Mouse (Mus musculus): ENCODE results near the gene Syngr1. TPM values are rescaled to one million over a fixed set of nuclear protein-coding genes. Genes with fewer than 3 reads are reported as not detected.

Syngr1 gene
- polyA plus RNA-seq, 1 experiment from 2014 or later = 64.6 TPM

- Histone ChIP-seq H3K9ac (replicated peaks) (no peak overlapping the region), H3K9me3 (replicated peaks) (no peaks in the 10 kb centered on the region), H3K4me1 (no peaks in the 10 kb centered on the region), H3K27ac (replicated peaks) (no peak overlapping the region), H3K4me3 (replicated peaks) (no peak overlapping the region), H3K27me3 (replicated peaks) (no peaks in the 10 kb centered on the region), H3K4me2 (no peak overlapping the region), H3K36me3 (peaks cover 28% of the 10 kb centered on the region)
- ATAC-seq (ENCODE audit: low FRiP score) = no peak
- WGBS = 47% methylated on average over 5 of the region's 5 CpGs
These were observed 74.3 kb downstream of the Syngr1 start for GRCm38 (mm10) chr15:80165396-80165795.

Small RNA genes lying within 50 kb of the gene (microRNA-seq; reads per million reads assigned to microRNA genes)
- gene Snord43 = 19.2 reads per million, percentile 31 among the genes with 10 or more reads in this experiment

Other genes starting within 250 kb of the Syngr1 start
- gene Apobec3, start 199.7 kb upstream of the Syngr1 start, polyA plus RNA-seq (2015; fragmentation: Nextera tagmentation; extraction: Ambion mirVana) = 4.8 and 44.4 TPM in 2 replicates
- gene Cbx7, start 120.2 kb upstream of the Syngr1 start, polyA plus RNA-seq (2015; fragmentation: Nextera tagmentation; extraction: Ambion mirVana) = 4.1 and 4.6 TPM in 2 replicates
- 6.5 and 7.0 TPM in 2 replicates for gene Pdgfb, start 76.4 kb upstream of the Syngr1 start, polyA plus RNA-seq (2015; fragmentation: Nextera tagmentation; extraction: Ambion mirVana)
- gene Rpl3, start 534 bp downstream of the Syngr1 start, polyA plus RNA-seq (2015; fragmentation: Nextera tagmentation; extraction: Ambion mirVana) = 526 and 732 TPM in 2 replicates
- gene Tab1, start 41.8 kb downstream of the Syngr1 start, polyA plus RNA-seq (2015; fragmentation: Nextera tagmentation; extraction: Ambion mirVana) = 35.9 and 37.4 TPM in 2 replicates
- gene Mgat3, start 82.4 kb downstream of the Syngr1 start, polyA plus RNA-seq (2015; fragmentation: Nextera tagmentation; extraction: Ambion mirVana) = 15.8 and 17.5 TPM in 2 replicates
- 33.3 and 34.5 TPM in 2 replicates for gene Mief1, start 142.7 kb downstream of the Syngr1 start, polyA plus RNA-seq (2015; fragmentation: Nextera tagmentation; extraction: Ambion mirVana)
- gene AC140267.1, start 144.5 kb downstream of the Syngr1 start, polyA plus RNA-seq (2015; fragmentation: Nextera tagmentation; extraction: Ambion mirVana) = 1.7 TPM in 1 of 2 replicates, not detected in the other
- gene Atf4, start 163.8 kb downstream of the Syngr1 start, polyA plus RNA-seq (2015; fragmentation: Nextera tagmentation; extraction: Ambion mirVana) = 106 and 113 TPM in 2 replicates
- gene Rps19bp1, start 173.0 kb downstream of the Syngr1 start, polyA plus RNA-seq (2015; fragmentation: Nextera tagmentation; extraction: Ambion mirVana) = 72.6 and 83.9 TPM in 2 replicates
- gene Cacna1i, start 195.9 kb downstream of the Syngr1 start, polyA plus RNA-seq (2015; fragmentation: Nextera tagmentation; extraction: Ambion mirVana) = 0.79 and 0.88 TPM in 2 replicates

Measured in neural tube, embryonic 15.5 days (tissue).